Mouse (Mus musculus) embryonic facial prominence, embryonic 14.5 days (tissue): Measurements from ENCODE around the gene Mrpl47. TPM values are rescaled to one million over a fixed set of nuclear protein-coding genes. Genes with fewer than 3 reads are reported as not detected.

ENCODE experiments used
- ATAC-seq: fragments of 200-750 bp; cut with Nextera tagmentation; 2 replicates; pipeline ENCODE4 v1.8.0; 2017; ENCODE audit warnings: low read depth, moderate number of reproducible peaks, moderate TSS enrichment
- DNase-seq: peaks from one replicate; pipeline ENCODE4 v3.0.0-alpha.2; 2015; ENCODE audit warnings: low spot score
- H3K27ac ChIP-seq: fragments of 300-500 bp; sonication (generic); replicated peaks from 2 replicates; pipeline ENCODE4 v1.5.1; 2014; ENCODE audit warnings: low read depth, mild to moderate bottlenecking, low read length, moderate library complexity
- H3K27me3 ChIP-seq: fragments of 300-500 bp; sonication (generic); replicated peaks from 2 replicates; pipeline ENCODE4 v1.6.1; 2014; ENCODE audit warnings: low read length; ENCODE audit not compliant: control insufficient read depth, insufficient read depth
- H3K36me3 ChIP-seq: fragments of 300-500 bp; sonication (generic); 2 replicates; pipeline ENCODE4 v1.6.1; 2014; ENCODE audit warnings: low read length, mixed read lengths; ENCODE audit not compliant: control insufficient read depth, insufficient read depth
- H3K4me1 ChIP-seq: fragments of 300-500 bp; sonication (generic); 2 replicates; pipeline ENCODE4 v1.6.1; 2014; ENCODE audit warnings: antibody characterized with exemption, low read length; ENCODE audit not compliant: control insufficient read depth, insufficient read depth
- H3K4me2 ChIP-seq: fragments of 300-500 bp; sonication (generic); 2 replicates; pipeline ENCODE4 v1.6.1; 2014; ENCODE audit warnings: low read depth, mild to moderate bottlenecking, low read length, moderate library complexity, mixed read lengths
- H3K4me3 ChIP-seq: fragments of 300-500 bp; sonication (generic); 2 replicates; pipeline ENCODE4 v1.5.1; 2014; ENCODE audit warnings: low read depth, mild to moderate bottlenecking, low read length
- H3K9ac ChIP-seq: fragments of 300-500 bp; sonication (generic); 2 replicates; pipeline ENCODE4 v1.6.1; 2014; ENCODE audit warnings: low read depth, mild to moderate bottlenecking, low read length, moderate library complexity, mixed read lengths
- H3K9me3 ChIP-seq: fragments of 300-500 bp; sonication (generic); 2 replicates; pipeline ENCODE4 v1.6.1; 2016; ENCODE audit warnings: low read length; ENCODE audit not compliant: control insufficient read depth
- WGBS: fragments of 180-500 bp; shearing (Covaris S2); extraction: QIAGEN DNeasy Blood & Tissue Kit; methylation state at CpG from one replicate; pipeline ENCODE4 v1.1.7; 2014; 5-methylcytosine and 5-hydroxymethylcytosine counted together
- polyA plus RNA-seq: library from polyadenylated mRNA; unstranded; fragments of >200 nt; fragmentation: Nextera tagmentation; extraction: Ambion mirVana; gene quantifications from 2 replicates; pipeline ENCODE4 v1.2.1, GENCODE M21; 2014

Gene Mrpl47
- polyA plus RNA-seq, 1 experiment from 2014 or later: 34.0 TPM

DNA sequence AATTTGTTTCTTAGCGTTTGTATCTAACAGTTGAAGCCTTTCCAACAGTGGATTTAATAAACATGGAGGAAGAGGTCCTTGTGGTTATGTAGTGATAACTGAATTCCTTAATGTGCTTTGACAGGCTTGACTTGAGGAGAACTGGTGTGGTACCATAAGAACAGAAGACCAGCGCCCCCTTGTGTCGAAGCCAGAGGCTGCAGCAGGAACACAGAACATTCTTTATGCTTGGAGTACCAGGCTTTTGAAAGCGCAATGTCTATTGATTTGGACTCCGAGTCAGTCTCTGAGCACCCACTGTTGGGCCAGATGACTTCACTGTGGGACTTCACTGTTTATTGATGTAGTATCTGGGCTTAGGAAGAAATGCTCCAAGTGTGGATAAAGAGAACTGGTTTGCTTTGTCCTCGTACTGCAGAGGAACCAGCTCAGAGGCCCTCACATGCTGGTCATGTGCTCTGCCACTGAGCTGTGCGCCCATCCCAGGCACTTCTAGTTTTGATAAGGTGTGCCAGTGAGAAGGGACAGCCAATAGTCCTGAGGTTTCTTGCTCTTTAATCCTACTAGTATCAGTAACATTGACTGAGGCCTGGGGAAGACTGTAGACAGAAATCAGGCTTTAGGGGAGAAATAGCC, 39.1 kb downstream of the Mrpl47 start:
- Histone ChIP-seq H3K4me2 (no peak overlapping the region), H3K27me3 (no peaks in the 10 kb centered on the region), H3K36me3 (no peaks in the 10 kb centered on the region), H3K4me1 (no peaks in the 10 kb centered on the region), H3K4me3 (no peak overlapping the region), H3K27ac (no peak overlapping the region), H3K9me3 (no peaks in the 10 kb centered on the region), H3K9ac (0 out of 2 replicates have a peak overlapping the region, but pooled peaks have one; percentile 25)
- peak; percentile 88 for DNase-seq
- peak; percentile 63; the same call in 1 of the 2 replicates for ATAC-seq
- WGBS: 40% methylated on average over 7 of the region's 7 CpGs

DNA sequence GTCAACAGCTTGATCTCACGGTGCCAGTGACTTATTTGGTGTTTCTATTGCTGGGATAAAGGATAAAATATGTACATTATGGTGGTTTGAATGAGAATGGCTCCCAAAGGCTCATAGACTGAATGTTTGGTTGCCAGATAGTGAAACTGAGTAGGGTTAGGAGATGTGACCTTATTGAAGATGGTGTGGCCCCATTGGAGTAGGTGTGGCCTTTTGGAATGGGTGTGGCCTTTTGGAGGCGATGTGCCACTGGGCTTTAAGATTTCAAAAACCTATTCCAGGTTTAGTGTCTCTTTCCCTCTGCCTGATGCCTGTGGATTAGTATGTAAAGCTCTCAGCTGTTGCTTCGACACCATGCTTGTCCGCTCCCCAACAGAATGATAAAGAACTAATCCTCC, 41.8 kb downstream of the Mrpl47 start:
- H3K9me3 ChIP-seq: no peaks in the 10 kb centered on the region
- DNase-seq: no peak
- H3K27ac ChIP-seq: no peak overlapping the region
- H3K4me3 ChIP-seq: no peak overlapping the region
- no peaks in the 10 kb centered on the region for H3K36me3 ChIP-seq
- no peak overlapping the region for H3K4me2 ChIP-seq
- no peak for ATAC-seq
- no peaks in the 10 kb centered on the region for H3K27me3 ChIP-seq
- 89% methylated on average over 4 of the region's 4 CpGs for WGBS
- no peaks in the 10 kb centered on the region for H3K4me1 ChIP-seq
- no peak overlapping the region for H3K9ac ChIP-seq

DNA sequence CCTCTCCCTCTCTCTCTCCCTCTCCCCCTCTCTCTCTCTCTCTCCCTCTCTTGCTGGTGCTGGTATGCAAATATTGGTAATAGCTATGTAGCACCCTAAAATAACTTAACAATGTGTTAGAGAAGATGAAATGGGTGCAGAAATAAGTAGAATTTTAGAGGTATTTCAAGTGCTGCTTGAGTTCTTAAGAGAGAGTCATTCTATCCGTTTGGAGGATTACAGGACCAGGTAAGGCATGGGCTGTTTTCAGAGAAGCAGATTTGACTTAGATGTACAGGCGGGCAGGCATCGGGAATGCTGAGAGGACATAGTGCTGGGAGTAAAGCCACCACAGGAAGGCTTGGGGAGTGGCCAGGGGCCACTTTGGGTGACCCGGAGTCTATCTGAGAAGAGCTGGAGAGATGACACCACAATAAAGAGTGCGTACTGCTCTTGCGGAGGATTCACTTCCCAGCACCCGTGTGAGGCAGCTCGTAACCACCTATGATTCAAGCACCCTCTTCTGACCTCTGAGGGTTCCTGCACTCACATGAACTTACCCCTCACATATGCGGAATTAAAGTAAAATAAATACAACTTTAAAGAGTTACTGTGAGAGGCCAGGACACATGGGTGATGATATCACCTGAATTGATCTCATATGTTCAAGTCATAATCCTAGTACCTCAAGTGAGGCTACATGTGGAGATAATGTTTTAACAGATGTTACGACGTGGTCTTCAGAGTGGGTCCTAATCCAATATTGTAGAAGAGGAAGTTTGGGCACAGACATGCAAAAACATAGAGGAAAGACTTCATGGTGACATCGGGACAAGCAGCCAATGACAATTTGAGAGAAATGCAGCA, 42.4 kb downstream of the Mrpl47 start:
- no peak overlapping the region for H3K9ac ChIP-seq
- H3K27ac ChIP-seq: no peak overlapping the region
- 67% methylated on average over 12 of the region's 12 CpGs for WGBS
- no peaks in the 10 kb centered on the region for H3K27me3 ChIP-seq
- H3K36me3 ChIP-seq: no peaks in the 10 kb centered on the region
- no peaks in the 10 kb centered on the region for H3K9me3 ChIP-seq
- DNase-seq (no peak), ATAC-seq (no peak)
- H3K4me3 ChIP-seq: no peak overlapping the region
- no peaks in the 10 kb centered on the region for H3K4me1 ChIP-seq
- H3K4me2 ChIP-seq: no peak overlapping the region

DNA sequence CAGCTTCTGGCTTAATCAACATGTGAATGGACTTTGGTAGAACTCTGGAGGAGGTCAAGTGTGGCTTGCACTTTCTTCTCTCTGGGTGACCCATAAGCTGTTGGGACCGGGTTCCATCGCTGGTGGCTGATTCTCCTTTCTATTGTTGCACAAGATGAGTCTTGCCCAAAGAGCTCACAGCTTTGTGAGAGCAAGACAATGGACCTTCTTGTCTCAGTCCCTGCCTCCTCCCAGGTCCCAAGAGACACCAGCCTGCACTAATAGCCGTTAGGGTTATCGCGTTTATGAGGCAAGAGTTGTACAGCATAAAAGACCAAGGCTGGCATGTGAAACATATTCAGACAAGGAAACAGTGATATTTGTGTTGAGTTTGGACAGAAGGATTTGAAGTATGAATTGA, 43.2 kb downstream of the Mrpl47 start:
- H3K27me3 ChIP-seq: no peaks in the 10 kb centered on the region
- no peak overlapping the region for H3K4me3 ChIP-seq
- no peak for DNase-seq
- WGBS: 45% methylated on average over 5 of the region's 5 CpGs
- no peak overlapping the region for H3K9ac ChIP-seq
- H3K4me1 ChIP-seq: no peaks in the 10 kb centered on the region
- H3K9me3 ChIP-seq: no peaks in the 10 kb centered on the region
- no peak for ATAC-seq
- H3K4me2 ChIP-seq: no peak overlapping the region
- H3K36me3 ChIP-seq: no peaks in the 10 kb centered on the region
- H3K27ac ChIP-seq: no peak overlapping the region

DNA sequence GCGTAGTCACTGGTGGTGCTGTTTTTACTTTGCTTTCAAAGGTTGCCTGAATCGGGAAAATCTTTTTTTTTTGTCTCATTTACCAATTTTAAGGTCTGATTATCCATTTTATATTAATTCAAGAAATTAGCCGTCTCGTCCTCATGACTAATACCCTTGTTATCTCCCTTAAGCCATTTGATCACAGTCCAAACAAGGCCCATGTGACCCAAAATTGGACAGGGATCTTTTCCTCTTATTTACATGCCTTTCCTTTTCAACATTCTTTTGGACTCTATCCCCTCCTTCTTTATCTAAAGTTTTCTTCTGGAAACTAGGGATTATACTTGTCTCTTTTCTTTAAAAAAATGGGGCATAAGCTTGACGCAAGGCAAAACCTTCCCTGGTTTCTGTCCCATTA, 45.6 kb downstream of the Mrpl47 start:
- WGBS: 64% methylated on average over 5 of the region's 5 CpGs
- H3K4me3 ChIP-seq: no peak overlapping the region
- no peaks in the 10 kb centered on the region for H3K36me3 ChIP-seq
- H3K4me1 ChIP-seq: no peaks in the 10 kb centered on the region
- no peak overlapping the region for H3K9ac ChIP-seq
- no peak for ATAC-seq
- no peaks in the 10 kb centered on the region for H3K27me3 ChIP-seq
- DNase-seq: no peak
- no peak overlapping the region for H3K4me2 ChIP-seq
- no peaks in the 10 kb centered on the region for H3K9me3 ChIP-seq
- no peak overlapping the region for H3K27ac ChIP-seq

DNA sequence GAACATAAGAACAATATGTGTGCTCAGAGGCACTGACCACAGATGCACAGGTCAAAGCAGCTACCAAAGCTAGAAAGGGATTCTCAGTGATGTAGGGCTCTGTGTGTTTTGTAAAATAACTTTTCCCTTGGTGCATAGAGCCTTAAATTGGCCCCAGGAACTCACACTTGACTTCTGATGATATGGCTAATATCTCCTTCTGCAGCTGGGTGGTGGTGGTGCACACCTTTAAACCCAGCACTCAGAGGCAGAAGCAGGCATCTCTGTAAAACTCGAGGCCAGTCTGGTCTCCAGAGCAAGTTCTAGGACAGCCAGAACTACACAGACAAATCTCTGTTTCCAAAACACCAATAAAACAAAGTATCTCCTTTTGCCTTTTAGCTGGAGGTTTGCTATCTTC, 46.5 kb downstream of the Mrpl47 start:
- WGBS: 38% methylated on average over 1 of the region's 1 CpGs
- Histone ChIP-seq H3K27me3 (no peaks in the 10 kb centered on the region), H3K27ac (no peak overlapping the region), H3K4me2 (no peak overlapping the region), H3K4me1 (no peaks in the 10 kb centered on the region), H3K36me3 (no peaks in the 10 kb centered on the region), H3K9ac (no peak overlapping the region), H3K9me3 (no peaks in the 10 kb centered on the region), H3K4me3 (no peak overlapping the region)
- no peak for ATAC-seq
- no peak for DNase-seq

DNA sequence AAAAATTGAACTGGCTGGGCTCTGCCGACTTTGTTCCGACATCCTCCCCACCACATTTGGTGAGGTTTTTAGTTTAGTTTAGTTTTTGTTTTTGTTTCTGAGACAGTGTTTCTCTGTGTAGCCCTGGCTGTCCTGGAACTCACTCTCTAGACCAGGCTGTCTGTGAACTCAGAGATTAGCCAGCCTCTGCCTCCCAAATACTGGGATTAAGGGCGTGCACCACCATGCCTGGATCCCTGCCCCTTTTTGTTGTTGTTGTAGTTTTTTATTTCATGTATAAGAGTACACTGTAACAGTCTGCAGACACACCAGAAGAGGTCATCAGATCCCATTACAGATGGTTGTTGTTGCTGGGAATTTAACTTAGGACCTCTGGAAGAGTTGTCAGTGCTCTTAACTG, 47.4 kb downstream of the Mrpl47 start:
- H3K9me3 ChIP-seq: no peaks in the 10 kb centered on the region
- H3K4me3 ChIP-seq: no peak overlapping the region
- 86% methylated on average over 3 of the region's 3 CpGs for WGBS
- H3K27me3 ChIP-seq: no peaks in the 10 kb centered on the region
- no peaks in the 10 kb centered on the region for H3K36me3 ChIP-seq
- DNase-seq (no peak), ATAC-seq (no peak)
- H3K9ac ChIP-seq: no peak overlapping the region
- H3K4me1 ChIP-seq: no peaks in the 10 kb centered on the region
- no peak overlapping the region for H3K27ac ChIP-seq
- H3K4me2 ChIP-seq: no peak overlapping the region

DNA sequence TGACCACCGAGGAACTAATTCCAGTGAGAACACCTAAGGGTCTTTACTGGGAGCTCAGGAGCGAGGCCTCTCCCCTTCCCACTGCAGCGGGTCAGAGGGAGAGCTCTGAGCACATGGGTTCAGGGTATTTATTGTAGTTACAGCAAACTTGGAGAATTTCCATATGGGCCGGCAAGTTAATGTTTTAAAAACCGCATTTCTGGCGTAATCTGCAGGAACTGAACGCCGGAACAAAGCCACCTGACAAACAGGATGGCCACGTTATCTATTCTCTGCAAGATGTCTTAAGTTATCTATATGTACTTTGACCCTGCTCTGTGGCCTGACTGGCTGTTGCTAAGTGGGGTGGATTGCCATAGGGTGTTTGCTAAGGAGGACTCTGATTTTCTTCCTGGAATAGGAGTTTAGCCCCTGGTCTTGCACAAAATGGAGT, 47.8 kb downstream of the Mrpl47 start:
- Histone ChIP-seq H3K27ac (no peak overlapping the region), H3K4me2 (no peak overlapping the region), H3K27me3 (no peaks in the 10 kb centered on the region), H3K36me3 (no peaks in the 10 kb centered on the region), H3K4me1 (no peaks in the 10 kb centered on the region), H3K9ac (no peak overlapping the region), H3K4me3 (no peak overlapping the region), H3K9me3 (no peaks in the 10 kb centered on the region)
- 76% methylated on average over 9 of the region's 9 CpGs for WGBS
- no peak for DNase-seq
- ATAC-seq: no peak

DNA sequence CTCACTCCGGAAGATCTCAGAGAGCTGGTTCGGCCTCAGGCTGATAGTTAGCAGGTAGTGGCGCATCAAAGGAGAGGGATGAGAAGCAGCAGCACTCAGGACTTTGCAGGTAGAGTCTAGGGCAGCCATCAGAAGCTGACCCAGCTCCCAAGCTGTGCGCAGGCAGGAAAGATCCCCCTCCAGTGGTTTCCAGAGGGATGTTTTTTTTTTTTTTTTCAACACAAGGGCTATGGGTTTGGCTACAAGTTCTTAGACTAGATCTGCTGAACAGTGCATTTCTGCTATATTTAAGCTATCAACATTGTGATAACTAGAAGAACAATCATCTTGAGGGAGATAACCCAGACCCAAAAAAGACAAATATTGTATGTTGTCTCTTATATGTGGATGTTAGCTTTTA, 50.2 kb downstream of the Mrpl47 start:
- no peak overlapping the region for H3K9ac ChIP-seq
- H3K4me1 ChIP-seq: no peaks in the 10 kb centered on the region
- H3K9me3 ChIP-seq: no peaks in the 10 kb centered on the region
- H3K4me2 ChIP-seq: no peak overlapping the region
- no peaks in the 10 kb centered on the region for H3K36me3 ChIP-seq
- DNase-seq: no peak
- no peak overlapping the region for H3K27ac ChIP-seq
- ATAC-seq: no peak
- H3K4me3 ChIP-seq: no peak overlapping the region
- 74% methylated on average over 4 of the region's 4 CpGs for whole genome bisulfite sequencing
- H3K27me3 ChIP-seq: no peaks in the 10 kb centered on the region
